Mouse (Mus musculus) ES-E14 (cell line): ENCODE data around the gene Amz2.

Experiments
- HCFC1 ChIP-seq: IDR thresholded peaks from 2 replicates; pipeline ENCODE4 v1.6.1; 2012; ENCODE audit warnings: low read length, inconsistent platforms, borderline replicate concordance; ENCODE audit not compliant: insufficient read depth
- ZC3H11A ChIP-seq: IDR thresholded peaks from 2 replicates; pipeline ENCODE4 v1.6.1; 2012; ENCODE audit warnings: low read depth, mild to moderate bottlenecking, inconsistent platforms, low read length, borderline replicate concordance

- TF ChIP-seq ZC3H11A = no peak
- no peak for TF ChIP-seq HCFC1
Observed at GRCm38 (mm10) chr11:109439209-109439608, 13.5 kb downstream of the Amz2 start.
